Mouse (Mus musculus) ES-Bruce4 (cell line): ENCODE measurements around the gene Lrrk2.

ENCODE experiments used
- CTCF ChIP-seq: IDR thresholded peaks from one replicate; pipeline ENCODE4 v1.8.1; 2011; ENCODE audit warnings: low read depth, low read length
- POLR2A ChIP-seq: IDR thresholded peaks from one replicate; pipeline ENCODE4 v1.8.1; 2011; ENCODE audit warnings: low read length; ENCODE audit not compliant: insufficient read depth

- TF ChIP-seq POLR2A (no peak), CTCF (no peak)
Measured at GRCm38 (mm10) chr15:91693856-91694255, 20.9 kb downstream of the Lrrk2 start.
